Mouse (Mus musculus): Measurements from ENCODE around the gene Ror1. TPM values are rescaled to one million over a fixed set of nuclear protein-coding genes. Genes with fewer than 3 reads are reported as not detected.

Ror1 gene
- polyA plus RNA-seq (2014; fragmentation: Nextera tagmentation; extraction: Ambion mirVana): 0.81 and 1.5 TPM in 2 replicates

DNA sequence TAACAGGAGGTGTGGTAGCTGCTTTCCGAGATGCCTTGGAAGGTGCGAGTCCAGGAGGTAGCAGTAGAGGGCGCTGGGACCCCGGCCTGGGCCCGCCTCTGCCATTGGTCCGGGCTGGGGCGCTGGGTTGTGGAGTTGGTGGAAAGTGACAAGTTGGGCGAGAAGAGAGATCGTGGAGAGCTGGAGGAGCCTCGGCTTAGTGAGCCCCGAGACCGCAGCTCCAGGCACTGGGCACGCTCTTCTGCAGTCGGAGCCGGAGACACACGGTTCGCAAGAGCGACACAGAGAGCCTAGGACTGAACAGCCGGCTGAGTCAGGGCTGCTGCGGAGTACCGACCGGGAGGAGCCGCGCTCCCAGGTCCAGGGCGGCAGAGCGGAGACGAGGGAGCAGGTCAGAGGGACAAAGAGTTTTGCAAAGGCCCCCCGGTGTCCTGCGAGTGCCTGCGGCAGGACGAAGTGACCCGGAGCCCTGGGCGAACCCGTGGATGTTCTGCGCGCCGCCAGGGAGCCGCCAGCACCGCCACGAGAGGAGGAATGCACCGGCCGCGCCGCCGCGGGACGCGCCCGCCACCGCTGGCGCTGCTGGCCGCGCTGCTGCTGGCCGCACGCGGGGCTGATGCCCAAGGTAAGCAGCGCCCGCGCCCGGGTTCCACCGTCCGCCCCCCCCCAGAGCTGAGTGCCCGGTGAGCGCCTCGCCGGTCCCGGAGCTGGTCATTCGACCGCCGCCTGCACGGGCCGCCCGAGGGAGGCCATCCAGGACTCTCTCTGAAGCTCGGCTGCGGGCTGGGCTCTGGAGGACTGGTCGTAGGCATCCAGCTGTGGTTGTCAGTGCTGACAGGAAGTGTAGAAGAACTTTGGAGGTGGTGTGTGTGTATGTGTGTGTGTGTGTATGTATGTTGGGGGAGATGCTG, at the start of gene Ror1:
Gene Ror1 (plus strand): TSS at position 107 of the 911 bp plus-strand sequence.
- WGBS: under 1% methylated on average over 76 of the region's 76 CpGs
- H3K27me3 ChIP-seq (ENCODE audit: control insufficient read depth, insufficient read depth, low read length): peaks cover 16% of the 10 kb centered on the region; the same call in 1 of the 2 replicates
- no peaks in the 10 kb centered on the region for H3K36me3 ChIP-seq (ENCODE audit: control insufficient read depth, insufficient read depth, low read length)
- H3K9ac ChIP-seq (replicated peaks; ENCODE audit: low read length): peak within 1 kb of the TSS; percentile 62
- H3K4me1 ChIP-seq (ENCODE audit: control insufficient read depth, insufficient read depth, low read length): 0 out of 2 replicates have a peak, but pooled peaks cover 8% of the 10 kb centered on the region
- H3K9me3 ChIP-seq (ENCODE audit: control insufficient read depth, low read length): no peaks in the 10 kb centered on the region
- H3K4me2 ChIP-seq (ENCODE audit: low read length): peak within 1 kb of the TSS; percentile 96
- H3K4me3 ChIP-seq (replicated peaks; ENCODE audit: low read depth, low read length): peak within 1 kb of the TSS; percentile 63
- H3K27ac ChIP-seq (replicated peaks; ENCODE audit: low read depth, low read length): peak within 1 kb of the TSS; percentile 49
- DNase-seq (peak; percentile 90), ATAC-seq (ENCODE audit: low FRiP score, low TSS enrichment) (peak; percentile 91)

GRCm38 (mm10) chr4:100047066-100047465, 48.5 kb upstream of the Ror1 start:
- WGBS: 35% methylated on average over 6 of the region's 6 CpGs
- H3K4me1 ChIP-seq (ENCODE audit: control insufficient read depth, insufficient read depth, low read length): no peaks in the 10 kb centered on the region

DNA sequence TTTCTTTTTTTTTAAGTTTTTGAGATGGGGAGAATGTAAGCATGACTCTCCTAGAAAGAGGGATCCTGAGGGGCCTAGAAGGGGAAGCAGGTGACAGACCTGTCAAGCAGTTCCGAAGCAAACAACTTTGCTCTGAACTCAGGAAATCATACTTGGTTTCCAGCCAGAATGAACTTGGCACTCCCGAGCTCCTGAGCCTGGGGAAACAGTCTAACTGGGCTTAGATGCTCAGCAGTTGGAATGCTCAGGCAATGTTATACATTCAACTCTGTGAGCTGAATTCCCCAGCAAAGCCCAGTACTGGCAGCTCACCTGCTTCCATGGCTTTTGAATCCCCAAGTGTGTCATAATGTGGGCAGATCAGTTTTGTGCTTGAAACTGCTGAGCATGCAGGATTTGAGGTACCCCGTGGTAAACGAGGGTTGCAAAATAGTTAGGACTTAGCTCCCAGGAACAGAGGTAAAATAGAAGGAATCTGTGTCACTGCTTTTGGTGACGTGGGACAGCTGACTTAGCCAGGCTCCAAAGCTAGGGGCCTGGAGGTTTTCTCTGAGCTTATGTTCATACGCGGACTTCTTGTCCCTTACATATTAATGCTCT, 47.1 kb upstream of the Ror1 start:
- no peaks in the 10 kb centered on the region for H3K36me3 ChIP-seq (ENCODE audit: control insufficient read depth, insufficient read depth, low read length)
- H3K4me2 ChIP-seq (ENCODE audit: low read length): no peak overlapping the region
- H3K9me3 ChIP-seq (ENCODE audit: control insufficient read depth, low read length): no peaks in the 10 kb centered on the region
- DNase-seq (no peak), ATAC-seq (ENCODE audit: low FRiP score, low TSS enrichment) (no peak)
- H3K4me3 ChIP-seq (replicated peaks; ENCODE audit: low read depth, low read length): no peak overlapping the region
- no peak overlapping the region for H3K27ac ChIP-seq (replicated peaks; ENCODE audit: low read depth, low read length)
- no peaks in the 10 kb centered on the region for H3K4me1 ChIP-seq (ENCODE audit: control insufficient read depth, insufficient read depth, low read length)
- 80% methylated on average over 7 of the region's 7 CpGs for WGBS
- no peak overlapping the region for H3K9ac ChIP-seq (replicated peaks; ENCODE audit: low read length)
- H3K27me3 ChIP-seq (ENCODE audit: control insufficient read depth, insufficient read depth, low read length): no peaks in the 10 kb centered on the region

More at GRCm38 (mm10) chr4:100047066-100047465, 48.5 kb upstream of the Ror1 start:
- ATAC-seq (ENCODE audit: low FRiP score, low TSS enrichment): no peak
- H3K4me3 ChIP-seq (replicated peaks; ENCODE audit: low read depth, low read length): no peak overlapping the region
- H3K4me2 ChIP-seq (ENCODE audit: low read length): no peak overlapping the region
- no peak for DNase-seq
- no peak overlapping the region for H3K9ac ChIP-seq (replicated peaks; ENCODE audit: low read length)
- H3K27me3 ChIP-seq (ENCODE audit: control insufficient read depth, insufficient read depth, low read length): no peaks in the 10 kb centered on the region
- H3K27ac ChIP-seq (replicated peaks; ENCODE audit: low read depth, low read length): no peak overlapping the region
- H3K9me3 ChIP-seq (ENCODE audit: control insufficient read depth, low read length): no peaks in the 10 kb centered on the region
- no peaks in the 10 kb centered on the region for H3K36me3 ChIP-seq (ENCODE audit: control insufficient read depth, insufficient read depth, low read length)

GRCm38 (mm10) chr4:100051767-100052166, 43.8 kb upstream of the Ror1 start:
- Histone ChIP-seq H3K4me1 (ENCODE audit: control insufficient read depth, insufficient read depth, low read length) (peaks cover 4% of the 10 kb centered on the region; the same call in 1 of the 2 replicates), H3K36me3 (ENCODE audit: control insufficient read depth, insufficient read depth, low read length) (no peaks in the 10 kb centered on the region), H3K27me3 (ENCODE audit: control insufficient read depth, insufficient read depth, low read length) (no peaks in the 10 kb centered on the region), H3K4me2 (ENCODE audit: low read length) (no peak overlapping the region), H3K9me3 (ENCODE audit: control insufficient read depth, low read length) (no peaks in the 10 kb centered on the region), H3K27ac (replicated peaks; ENCODE audit: low read depth, low read length) (no peak overlapping the region), H3K9ac (replicated peaks; ENCODE audit: low read length) (no peak overlapping the region), H3K4me3 (replicated peaks; ENCODE audit: low read depth, low read length) (no peak overlapping the region)
- no peak for ATAC-seq (ENCODE audit: low FRiP score, low TSS enrichment)
- DNase-seq: no peak

DNA sequence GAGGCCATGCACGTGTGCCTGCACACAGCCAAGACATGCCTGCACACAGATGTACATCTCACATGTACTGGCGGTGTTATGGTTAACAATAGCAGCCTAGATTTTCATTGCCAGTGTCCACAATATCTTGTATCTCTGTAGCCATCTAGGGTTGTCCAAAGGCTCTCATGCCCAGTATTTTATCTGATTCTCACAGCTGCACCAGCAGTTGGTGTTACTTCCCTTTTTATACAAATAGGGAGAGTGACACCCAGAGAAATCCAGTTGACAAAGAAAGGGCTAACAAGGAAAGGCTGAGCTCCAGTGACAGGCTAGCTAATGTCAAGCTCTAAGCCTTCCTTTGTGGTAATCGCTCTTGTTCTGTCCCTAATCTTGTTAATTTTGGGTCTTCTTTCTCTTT, 43.3 kb upstream of the Ror1 start:
- no peak for DNase-seq
- WGBS: 28% methylated on average over 3 of the region's 3 CpGs
- no peaks in the 10 kb centered on the region for H3K36me3 ChIP-seq (ENCODE audit: control insufficient read depth, insufficient read depth, low read length)

GRCm38 (mm10) chr4:100056046-100056445, 39.5 kb upstream of the Ror1 start:
- no peak overlapping the region for H3K9ac ChIP-seq (replicated peaks; ENCODE audit: low read length)
- peaks cover 4% of the 10 kb centered on the region; the same call in 1 of the 2 replicates for H3K4me1 ChIP-seq (ENCODE audit: control insufficient read depth, insufficient read depth, low read length)
- DNase-seq (no peak), ATAC-seq (ENCODE audit: low FRiP score, low TSS enrichment) (no peak)
- no peaks in the 10 kb centered on the region for H3K27me3 ChIP-seq (ENCODE audit: control insufficient read depth, insufficient read depth, low read length)
- H3K4me2 ChIP-seq (ENCODE audit: low read length): no peak overlapping the region
- H3K9me3 ChIP-seq (ENCODE audit: control insufficient read depth, low read length): no peaks in the 10 kb centered on the region
- no peak overlapping the region for H3K4me3 ChIP-seq (replicated peaks; ENCODE audit: low read depth, low read length)
- H3K27ac ChIP-seq (replicated peaks; ENCODE audit: low read depth, low read length): no peak overlapping the region
- 63% methylated on average over 9 of the region's 9 CpGs for WGBS
- H3K36me3 ChIP-seq (ENCODE audit: control insufficient read depth, insufficient read depth, low read length): no peaks in the 10 kb centered on the region

More for the DNA sequence above, 43.3 kb upstream of the Ror1 start:
- no peak overlapping the region for H3K4me3 ChIP-seq (replicated peaks; ENCODE audit: low read depth, low read length)
- no peaks in the 10 kb centered on the region for H3K27me3 ChIP-seq (ENCODE audit: control insufficient read depth, insufficient read depth, low read length)
- H3K27ac ChIP-seq (replicated peaks; ENCODE audit: low read depth, low read length): no peak overlapping the region
- H3K9me3 ChIP-seq (ENCODE audit: control insufficient read depth, low read length): no peaks in the 10 kb centered on the region
- H3K9ac ChIP-seq (replicated peaks; ENCODE audit: low read length): no peak overlapping the region
- H3K4me2 ChIP-seq (ENCODE audit: low read length): no peak overlapping the region
- H3K4me1 ChIP-seq (ENCODE audit: control insufficient read depth, insufficient read depth, low read length): peaks cover 4% of the 10 kb centered on the region; the same call in 1 of the 2 replicates
- no peak for ATAC-seq (ENCODE audit: low FRiP score, low TSS enrichment)

DNA sequence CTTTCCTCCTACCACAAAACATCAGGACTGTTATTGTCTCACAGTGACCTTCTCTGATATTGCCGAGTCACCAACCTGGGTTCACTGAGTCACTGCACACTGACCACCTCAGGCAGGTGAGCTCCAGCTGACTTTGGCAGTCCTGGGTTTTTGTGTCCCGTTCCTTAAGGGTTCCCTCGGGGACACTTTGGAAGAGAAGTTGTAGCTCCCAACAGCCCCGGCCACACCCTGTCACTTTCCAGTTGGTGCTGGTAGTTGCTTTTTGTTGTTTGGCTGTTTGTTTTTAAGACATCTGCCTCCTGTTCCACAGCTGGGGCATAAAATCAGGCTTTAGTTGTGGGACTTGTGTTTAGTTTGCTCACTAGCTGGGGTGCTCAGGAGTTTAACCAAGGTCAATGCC, 39.1 kb upstream of the Ror1 start:
- no peak overlapping the region for H3K4me3 ChIP-seq (replicated peaks; ENCODE audit: low read depth, low read length)
- H3K27me3 ChIP-seq (ENCODE audit: control insufficient read depth, insufficient read depth, low read length): no peaks in the 10 kb centered on the region
- no peak overlapping the region for H3K9ac ChIP-seq (replicated peaks; ENCODE audit: low read length)
- WGBS: 76% methylated on average over 4 of the region's 4 CpGs
- H3K27ac ChIP-seq (replicated peaks; ENCODE audit: low read depth, low read length): no peak overlapping the region
- no peaks in the 10 kb centered on the region for H3K36me3 ChIP-seq (ENCODE audit: control insufficient read depth, insufficient read depth, low read length)
- no peak overlapping the region for H3K4me2 ChIP-seq (ENCODE audit: low read length)
- peaks cover 4% of the 10 kb centered on the region; the same call in 1 of the 2 replicates for H3K4me1 ChIP-seq (ENCODE audit: control insufficient read depth, insufficient read depth, low read length)
- no peak for DNase-seq
- ATAC-seq (ENCODE audit: low FRiP score, low TSS enrichment): no peak
- no peaks in the 10 kb centered on the region for H3K9me3 ChIP-seq (ENCODE audit: control insufficient read depth, low read length)

GRCm38 (mm10) chr4:100057381-100057780, 38.2 kb upstream of the Ror1 start:
- Histone ChIP-seq H3K36me3 (ENCODE audit: control insufficient read depth, insufficient read depth, low read length) (no peaks in the 10 kb centered on the region), H3K27me3 (ENCODE audit: control insufficient read depth, insufficient read depth, low read length) (no peaks in the 10 kb centered on the region), H3K4me1 (ENCODE audit: control insufficient read depth, insufficient read depth, low read length) (peaks cover 4% of the 10 kb centered on the region; the same call in 1 of the 2 replicates), H3K4me3 (replicated peaks; ENCODE audit: low read depth, low read length) (no peak overlapping the region), H3K9ac (replicated peaks; ENCODE audit: low read length) (no peak overlapping the region), H3K9me3 (ENCODE audit: control insufficient read depth, low read length) (no peaks in the 10 kb centered on the region), H3K4me2 (ENCODE audit: low read length) (no peak overlapping the region), H3K27ac (replicated peaks; ENCODE audit: low read depth, low read length) (no peak overlapping the region)
- DNase-seq (no peak), ATAC-seq (ENCODE audit: low FRiP score, low TSS enrichment) (no peak)
- WGBS: 88% methylated on average over 13 of the region's 13 CpGs

Data from midbrain, embryonic 14.5 days (tissue).